ENCODE assay signal across 14 mouse cellular contexts in the genomic region with DNA sequence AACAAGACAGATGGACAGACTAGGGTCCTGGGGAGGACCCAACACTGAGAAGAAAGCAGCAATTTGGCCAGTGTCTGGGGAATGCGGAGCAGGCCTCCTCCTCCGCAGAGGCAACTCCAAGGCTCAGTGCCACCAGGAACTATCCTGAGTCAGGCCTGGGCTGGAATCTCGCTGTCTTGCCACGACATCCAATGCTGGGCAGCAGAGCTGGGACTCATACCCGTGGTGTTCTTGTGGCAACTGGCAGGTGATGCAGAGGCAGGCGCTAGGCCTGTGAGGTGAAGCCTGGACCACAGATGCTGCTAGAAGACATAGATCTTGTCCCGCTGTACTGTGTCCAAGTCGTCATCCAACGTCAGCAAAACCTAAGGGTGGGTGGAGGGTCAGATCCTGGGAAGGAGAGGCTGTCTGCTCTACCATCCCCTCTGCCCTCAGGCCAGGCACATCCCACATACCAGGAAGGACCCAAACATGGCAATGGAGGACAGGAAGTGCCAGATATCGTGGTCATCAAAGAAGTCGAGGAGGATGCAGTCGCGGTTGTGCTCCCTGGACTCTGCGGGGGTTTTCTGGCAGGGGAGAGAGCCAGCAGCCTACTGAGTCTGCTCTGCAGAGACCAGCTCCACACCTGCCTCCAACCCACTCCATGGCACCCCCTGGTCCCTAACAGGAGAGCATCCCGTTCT. TPM values are rescaled to one million over a fixed set of nuclear protein-coding genes. Genes with fewer than 3 reads are reported as not detected.
"Had no signal": no experiment of that assay in that cellular context is flagged by ENCODE, and none has a peak within 500 bp of the region (broad histone marks: within the 10 kb centered on the region; RNA-seq: fewer than 3 reads in every experiment).

No protein-coding gene starts in this region.

- DNase-seq: lung, adult 18-20 months; lung, embryonic 14.5 days; lung, postnatal 10 days; lung, postnatal 4 days; midbrain, embryonic 14.5 days; retina, postnatal 1 day; right cerebral cortex, adult 18-20 months; right cerebral cortex, postnatal 25 days; right cerebral cortex, postnatal 4 days; spleen, adult 18-20 months; thymus, adult 18-20 months; thymus, postnatal 14 days; thymus, postnatal 36 days had no signal

RNA-seq across cellular contexts. Expression of a gene that starts 3.2 kb away (rescaled TPM):
- total RNA-seq: megakaryocyte-erythroid progenitor cell, adult 5-6 weeks had no signal
